Mouse (Mus musculus): ENCODE data around the gene Smox.

Smox gene

DNA sequence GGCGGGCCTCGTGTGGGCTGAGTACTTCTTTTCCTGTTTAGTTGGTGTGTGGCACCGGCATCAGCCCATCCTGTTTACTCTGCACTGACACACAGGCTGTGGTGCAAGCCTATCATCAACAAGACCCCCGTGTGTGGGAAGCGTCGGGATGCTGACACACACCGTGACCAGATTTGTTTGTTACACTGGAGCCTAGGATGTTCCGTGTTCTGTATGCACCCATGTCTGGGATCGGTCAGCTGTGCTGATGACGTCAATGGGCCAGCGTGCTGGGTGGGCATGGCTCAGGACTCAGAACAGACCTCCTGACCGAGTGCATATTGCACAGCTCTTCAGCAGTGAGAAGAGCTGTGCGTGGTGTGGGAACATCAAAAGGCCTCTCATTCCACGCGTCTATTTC is 6.2 kb upstream of the Smox start:
- DNase-seq: no peak

DNA sequence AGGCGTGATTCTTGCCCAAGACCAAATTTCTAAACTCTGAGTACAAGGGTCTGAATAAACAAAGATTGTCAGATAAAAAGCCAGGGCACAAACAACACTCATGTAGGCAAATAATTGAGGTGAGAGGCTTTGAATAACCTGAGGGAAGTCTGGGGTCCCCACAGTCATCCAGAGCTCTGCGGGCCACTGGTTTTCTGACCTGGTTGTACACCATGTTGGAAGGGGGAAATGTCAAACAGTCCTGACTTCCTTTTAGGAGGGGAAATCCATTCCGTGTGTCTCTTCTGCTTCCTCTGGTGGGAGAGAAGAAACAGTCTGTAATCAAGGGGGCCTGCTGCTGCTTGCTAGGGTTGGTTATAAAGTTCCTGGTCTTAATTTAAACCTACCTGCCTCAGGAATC is 5.2 kb upstream of the Smox start:
- DNase-seq: no peak

DNA sequence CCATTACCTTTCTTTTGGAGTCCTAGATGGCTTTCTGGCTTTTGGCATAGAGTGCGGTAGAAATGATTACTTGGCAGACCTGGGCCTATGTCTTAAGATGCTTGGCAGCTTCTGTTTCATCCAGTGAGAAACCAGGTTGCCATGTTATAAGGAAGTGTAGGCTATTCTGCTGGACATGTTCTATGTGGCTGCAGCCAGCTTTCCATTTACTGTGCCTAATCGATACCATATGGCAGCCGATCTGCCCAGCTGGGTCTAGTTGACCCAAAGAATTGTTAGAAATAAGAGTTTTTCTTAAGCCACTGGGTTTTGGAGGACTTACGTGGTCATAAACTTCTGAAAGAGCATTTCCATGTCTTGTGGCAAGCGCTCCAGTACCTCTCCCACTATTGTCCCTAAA is 4.0 kb upstream of the Smox start:
- no peak for DNase-seq

DNA sequence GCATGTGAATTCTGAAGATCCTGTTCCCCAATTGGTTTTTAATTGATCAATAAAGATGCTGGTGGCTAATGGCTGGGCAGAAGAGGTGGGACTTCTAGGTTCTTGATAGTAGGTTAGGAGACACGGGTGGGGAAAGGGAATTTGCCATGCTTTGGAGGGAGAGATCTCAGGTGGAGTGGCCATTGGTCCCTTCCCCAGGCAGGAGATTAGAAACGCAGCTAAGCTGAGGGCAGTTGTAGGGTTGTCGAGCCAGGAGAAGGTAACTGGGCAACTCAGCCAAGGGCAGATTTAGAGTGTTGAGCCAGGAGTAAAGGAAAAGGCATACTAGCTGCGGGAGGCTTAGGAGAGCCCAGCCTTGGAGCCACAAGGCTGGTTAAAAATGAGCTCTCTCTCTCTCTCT is 3.0 kb upstream of the Smox start:
- no peak for DNase-seq

DNA sequence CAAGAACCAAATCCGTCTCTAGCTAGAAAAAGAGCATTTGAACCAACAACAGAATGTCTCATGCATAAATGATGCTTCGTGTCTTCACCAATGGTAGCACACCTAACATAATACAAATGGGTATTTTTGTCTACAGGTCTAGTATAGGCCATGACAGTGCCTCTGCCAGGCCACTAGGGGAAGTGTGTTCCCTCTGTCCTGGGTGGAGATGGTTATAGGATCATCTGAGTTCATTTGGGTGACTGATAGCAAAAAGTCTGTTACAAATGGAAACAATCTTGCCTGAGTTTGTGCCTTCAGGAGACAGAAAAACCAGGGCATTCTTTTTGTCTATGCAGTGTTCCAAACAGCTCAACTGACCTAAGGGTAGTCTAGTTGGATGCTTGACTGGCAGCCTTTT is 2.4 kb upstream of the Smox start:
- no peak for DNase-seq

DNA sequence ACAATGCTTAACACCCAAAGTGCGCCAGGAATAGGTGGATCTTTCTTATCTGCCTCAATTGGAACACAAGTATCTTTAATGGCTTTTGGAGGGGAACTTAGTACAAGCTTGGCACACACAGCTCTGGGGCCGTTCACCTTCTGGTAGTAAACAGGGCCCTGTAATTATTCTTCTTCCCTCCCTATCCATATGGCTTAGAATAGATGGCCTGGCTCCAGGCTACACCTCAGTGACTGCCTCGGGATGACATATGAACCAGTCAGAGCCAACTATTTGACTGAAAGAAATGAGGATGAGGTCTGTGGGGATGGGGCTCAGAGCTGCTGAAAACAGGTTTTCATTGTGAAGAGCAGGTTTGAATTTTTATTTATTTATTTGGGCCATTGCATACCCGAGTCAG is 1.7 kb upstream of the Smox start:
- no peak for DNase-seq

DNA sequence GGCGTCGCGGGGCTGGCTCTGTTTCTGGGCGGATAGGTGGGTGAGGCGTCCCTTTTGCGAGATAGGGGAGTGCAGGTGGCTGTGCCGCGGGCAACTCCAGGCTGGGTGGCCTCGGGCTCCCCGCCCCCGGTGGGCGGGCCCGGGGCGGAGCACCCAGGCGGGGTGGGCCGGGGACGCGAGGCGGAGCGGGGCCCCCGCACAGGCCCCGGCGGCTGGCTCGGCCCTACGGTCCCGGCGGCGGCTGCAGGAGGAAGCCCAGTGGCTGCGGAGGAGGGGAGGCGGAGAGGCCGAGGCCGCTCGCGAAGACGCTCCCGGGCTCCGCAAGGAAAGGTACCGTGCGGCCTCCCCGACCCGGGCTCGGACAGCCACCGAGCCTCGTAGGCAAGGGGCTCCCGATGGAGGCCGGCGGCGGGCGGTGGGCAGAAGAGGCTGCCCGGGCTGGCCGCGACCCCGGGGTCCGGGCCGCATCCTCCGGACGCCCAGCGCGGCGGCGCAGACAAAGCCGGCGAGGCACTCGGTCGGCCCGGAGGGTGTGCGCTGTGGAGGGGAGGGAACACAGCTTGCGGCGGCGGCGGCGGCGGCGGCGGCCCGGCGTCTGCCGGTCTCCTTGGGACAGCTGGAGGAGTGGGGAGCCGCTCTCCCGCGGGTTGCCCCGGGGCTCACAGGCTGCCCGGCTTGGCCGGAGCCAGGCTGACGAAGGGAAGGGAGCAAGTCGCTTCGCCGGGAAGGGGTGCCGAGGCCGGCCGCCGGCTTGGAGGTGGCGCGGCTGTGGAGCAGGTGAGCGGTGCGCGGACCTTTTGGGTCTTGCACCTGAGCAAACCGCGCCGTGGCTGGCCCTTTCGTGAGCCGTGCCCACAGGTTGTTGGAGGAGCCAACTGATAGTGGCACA is 655 bp downstream of the Smox start:
- DNase-seq: peak; percentile 75 to 91

DNA sequence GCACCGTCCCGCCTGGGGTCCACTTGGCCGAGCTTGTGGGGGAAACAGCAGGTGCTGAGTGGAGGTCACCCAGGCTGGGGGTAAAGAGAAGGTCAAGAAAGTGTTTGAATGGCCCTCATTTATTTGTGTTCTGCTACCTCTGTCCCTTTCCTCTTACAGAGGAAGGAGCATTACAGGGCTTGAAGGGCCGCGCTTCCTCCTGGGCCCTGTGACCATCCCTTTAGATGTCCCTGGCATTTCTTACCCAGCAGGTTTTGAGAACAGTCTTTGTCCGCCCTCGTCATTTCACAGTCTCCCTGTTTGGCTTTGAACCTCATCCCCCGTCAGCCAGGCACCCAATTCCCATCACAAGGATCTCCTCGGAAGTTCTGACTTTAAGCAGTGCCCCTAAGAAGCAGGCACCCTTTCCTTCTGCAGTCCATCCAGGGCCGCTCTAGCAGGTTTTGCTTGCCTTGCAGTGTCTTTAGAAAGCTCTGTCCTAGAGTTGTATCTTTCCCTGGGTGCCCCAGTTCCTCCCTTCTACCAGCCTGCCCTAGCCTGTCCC is 1.4 kb downstream of the Smox start:
- no peak for DNase-seq

DNA sequence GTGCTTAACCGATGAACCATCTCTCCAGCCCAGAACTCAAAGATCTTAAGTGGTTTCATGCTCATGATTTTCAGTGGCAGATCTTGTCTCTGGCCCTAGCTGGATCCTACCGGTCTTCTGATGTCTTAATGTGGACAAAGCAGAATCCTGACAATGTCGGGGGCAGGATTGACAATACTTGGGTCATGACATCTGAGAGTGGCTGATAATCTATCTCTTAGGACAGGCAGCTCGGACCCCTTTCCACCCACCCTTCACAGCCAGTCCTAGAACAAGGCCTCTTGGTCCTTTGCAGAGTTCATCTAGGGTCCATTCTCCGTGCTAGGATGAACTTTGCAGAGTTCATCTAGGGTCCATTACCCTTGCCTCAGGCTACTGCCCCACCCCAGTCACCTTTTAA is 2.1 kb downstream of the Smox start:
- no peak for DNase-seq

DNA sequence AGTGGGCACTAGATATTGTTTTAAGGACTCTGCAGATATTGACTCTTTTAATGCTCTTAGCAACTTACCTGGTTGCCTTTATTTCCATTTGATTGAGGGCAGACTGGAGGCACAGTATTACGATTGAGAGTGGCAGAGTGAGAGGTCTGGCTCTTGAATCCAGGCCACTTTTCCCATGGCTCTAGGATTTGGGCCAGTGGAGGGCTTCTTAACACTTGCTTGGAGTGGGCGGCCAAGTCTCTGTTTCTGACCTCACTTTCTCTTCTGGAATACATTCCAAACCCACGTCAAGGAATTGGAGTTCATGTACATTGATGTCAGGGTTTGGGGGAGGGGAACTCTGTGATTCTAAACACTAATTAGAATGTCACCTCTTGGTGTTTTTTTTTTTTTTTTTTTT is 4.0 kb downstream of the Smox start:
- DNase-seq: no peak

DNA sequence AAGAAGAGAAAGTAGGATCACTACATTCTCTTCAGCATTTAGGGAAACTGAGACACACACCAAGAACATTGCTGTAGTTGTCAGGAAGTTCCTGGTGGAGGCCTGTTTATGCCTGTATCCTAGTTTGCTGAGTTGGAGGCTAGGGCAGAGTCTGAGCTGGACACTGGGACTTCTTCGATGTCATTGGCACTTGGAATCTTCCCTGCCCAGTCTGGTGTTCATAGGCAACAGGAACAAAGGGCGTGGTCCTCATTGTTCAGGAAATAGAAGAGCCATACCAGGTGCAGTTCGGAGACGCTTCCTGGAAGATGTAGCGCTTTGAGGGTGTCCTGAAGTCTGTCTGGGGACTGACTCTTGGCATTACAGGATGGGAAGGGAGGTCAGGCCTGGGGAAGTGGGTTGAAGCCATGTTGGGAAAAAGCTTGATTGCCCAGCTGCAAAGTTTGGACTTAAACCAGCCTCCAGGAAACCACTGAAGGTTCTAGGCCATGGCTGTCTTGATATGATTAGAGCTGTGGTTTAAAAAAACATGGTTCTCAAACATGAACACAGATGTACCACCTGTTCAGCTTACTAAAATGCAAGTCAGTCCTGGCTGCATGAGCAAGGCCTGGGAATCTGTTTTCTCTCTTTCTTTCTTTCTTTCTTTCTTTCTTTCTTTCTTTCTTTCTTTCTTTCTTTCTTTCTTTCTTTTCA is 5.0 kb downstream of the Smox start:
- DNase-seq: no peak

DNA sequence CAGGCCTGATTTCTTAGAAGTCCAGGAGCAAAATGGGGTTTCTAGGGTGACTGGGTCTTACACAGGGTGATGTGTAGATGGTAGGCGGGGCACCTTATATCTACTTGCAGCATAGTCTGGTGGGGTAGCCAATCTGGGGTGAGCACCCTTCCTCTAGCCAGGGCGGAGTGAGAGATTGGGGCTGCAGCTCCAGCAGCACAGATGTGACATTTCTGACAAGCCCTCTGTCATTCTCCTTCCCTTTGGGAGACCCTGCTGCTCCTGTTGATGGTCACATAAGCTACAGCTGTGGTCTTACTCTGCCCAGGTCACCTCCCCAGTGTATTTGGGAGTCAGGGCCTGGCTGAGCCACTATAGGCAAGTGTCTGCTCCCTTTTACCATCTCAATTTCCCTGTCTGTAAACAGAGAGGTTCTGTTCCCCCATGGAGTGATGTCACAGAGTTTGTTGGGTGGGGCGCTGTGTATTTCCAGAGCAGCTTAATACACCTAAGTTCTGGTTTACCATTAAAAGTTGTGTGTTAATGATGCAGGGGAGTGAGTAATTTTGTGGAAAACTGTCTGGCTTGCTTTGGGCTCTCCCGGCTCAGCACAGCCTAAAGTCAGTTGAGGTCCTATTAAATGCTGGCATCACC is 6.0 kb downstream of the Smox start:
- DNase-seq: no peak

DNA sequence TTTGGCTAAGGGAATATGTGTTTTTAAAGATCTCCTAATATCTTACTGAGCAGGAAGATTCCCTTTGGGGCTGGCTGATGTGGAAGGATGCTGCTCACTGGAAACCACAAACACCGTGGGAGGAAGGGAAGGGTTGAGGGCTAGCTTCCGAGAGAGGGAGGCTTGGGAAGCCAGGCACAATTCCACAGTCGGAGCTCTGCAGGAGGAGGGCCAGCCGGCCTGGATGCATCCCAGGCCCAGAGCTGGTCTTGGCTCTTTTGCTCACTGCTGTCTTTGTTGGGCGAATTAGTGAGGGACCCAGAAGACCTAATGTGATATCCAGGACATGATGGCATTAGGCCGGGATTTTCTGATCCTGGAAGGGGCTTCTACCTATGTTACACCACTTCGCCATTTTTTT is 6.9 kb downstream of the Smox start:
- DNase-seq: no peak

DNA sequence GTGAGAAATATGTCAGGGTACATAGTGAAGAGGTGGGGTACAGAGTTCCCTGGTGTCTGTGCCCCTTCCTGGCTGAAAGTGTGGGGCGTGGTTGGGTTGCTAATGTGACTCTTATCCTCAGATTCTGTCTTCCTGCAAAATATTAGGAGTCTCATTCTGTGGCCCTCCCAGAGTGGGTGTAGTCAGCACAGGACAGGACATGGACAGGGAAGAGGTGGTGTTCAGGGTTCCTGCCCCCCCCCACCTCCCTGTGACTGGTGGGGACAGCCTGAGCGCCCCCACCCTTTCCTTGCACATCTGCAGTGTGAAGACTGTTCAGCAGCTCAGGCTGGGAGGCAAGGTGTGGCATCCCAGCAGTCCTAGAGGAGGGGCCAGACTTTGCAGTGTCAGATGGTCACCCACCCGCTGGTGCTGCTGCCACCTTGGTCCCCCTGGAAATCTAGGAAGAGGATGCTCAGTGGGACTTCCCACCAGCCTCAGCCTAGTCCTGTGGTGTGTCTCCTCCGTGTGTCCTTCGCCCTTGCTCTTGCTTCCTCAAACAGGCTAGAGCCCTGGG is 8.1 kb downstream of the Smox start:
- DNase-seq: peak in 1 of 2 experiments; percentile 58

DNA sequence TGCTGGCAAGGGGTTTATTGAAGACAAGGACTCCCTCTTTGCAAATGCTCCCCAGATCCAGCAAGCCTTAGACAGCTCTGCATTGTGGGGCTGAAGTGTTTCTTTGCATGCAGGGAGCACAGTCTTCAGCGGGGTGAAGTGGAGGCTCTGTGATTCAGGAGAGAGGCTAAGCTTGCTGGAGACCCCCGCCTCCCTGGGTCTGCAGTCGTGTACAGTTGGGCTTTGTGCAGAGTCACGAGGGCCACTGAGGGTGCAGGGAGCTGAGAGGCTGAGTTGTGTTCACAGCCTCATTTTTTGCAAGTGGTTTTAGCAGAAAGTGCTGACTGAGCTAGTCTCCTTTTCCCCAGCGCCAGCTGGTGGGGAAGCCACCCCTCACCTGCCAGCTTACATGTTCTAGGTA is 10.6 kb downstream of the Smox start:
- no peak for DNase-seq

DNA sequence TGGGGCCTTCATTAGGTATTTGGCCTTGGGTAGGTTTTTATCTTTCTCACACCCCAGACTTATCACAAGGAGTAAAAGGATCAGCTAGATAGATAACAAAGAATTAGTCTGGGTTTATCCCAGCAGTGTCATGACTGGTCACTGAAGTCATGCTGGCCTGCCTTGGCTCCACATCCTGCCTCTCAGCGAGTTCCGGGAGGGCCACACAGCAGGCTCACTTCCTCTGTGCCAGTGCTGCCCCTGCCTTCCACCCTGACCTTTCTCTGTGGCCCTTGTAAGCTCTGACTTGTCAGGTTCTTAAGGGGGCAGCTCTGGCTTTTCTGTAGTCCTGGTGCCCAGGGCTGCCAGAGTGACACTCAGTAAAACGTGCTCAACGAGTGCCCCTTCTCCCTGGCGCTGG is 11.3 kb downstream of the Smox start:
- no peak for DNase-seq

DNA sequence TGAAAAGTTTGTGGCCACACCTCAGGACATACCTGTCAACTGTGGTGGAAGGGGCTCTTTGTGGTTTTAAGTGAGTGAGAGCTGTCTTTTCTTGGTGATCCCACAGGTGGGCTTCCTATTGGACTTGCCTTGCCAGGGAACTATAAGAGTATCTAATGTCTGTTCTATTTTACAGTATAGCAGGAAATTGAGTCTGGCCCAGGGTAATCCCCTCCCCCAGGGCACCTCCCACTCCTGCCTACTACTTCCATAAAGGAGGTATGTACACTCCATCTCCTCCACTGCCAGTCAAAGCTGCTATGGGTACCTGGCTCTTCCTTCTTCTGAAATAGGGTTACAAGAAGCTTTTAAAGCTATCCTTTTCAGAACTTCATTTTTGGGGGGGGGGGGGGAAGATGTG is 14.1 kb downstream of the Smox start:
- DNase-seq: no peak

DNA sequence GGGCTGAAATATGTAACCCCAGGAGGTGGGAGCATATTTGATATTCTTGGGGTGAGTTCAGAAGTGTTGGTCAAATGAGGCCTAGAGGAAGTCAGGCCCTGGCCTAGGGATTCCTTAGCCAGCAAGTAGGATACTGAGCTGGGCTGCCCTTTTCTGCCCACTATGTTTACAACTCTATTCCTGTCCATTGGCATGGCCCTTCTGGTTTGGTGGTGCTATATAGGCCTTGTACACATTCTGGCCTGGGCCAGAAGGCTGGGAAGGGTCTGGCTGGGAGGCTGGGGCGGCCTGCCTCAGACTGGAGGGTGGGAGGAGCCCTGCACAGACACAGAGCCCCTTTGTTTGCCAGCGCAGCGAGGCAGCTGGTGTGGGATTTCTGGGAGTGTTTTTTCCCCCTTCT is 15.1 kb downstream of the Smox start:
- no peak for DNase-seq

DNA sequence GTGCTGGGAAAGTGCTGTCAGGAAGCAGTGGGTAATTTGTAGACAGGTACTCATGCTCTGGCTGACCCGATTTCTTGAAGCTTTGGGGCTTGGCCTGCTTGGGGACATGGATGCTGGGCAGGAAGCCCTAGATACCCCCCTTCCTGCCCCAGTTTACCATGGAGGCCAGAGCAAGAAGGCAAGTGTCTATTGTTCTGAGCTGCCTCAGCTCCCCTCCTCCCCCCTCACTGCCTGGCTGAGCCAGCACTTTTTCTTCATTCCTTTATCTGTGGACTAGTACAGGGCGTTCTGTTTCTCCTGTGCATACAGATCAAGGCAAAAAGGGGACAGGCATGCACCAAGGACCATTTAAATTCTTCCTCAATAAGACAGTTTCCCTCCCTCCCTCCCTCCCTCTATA is 17.2 kb downstream of the Smox start:
- no peak for DNase-seq

DNA sequence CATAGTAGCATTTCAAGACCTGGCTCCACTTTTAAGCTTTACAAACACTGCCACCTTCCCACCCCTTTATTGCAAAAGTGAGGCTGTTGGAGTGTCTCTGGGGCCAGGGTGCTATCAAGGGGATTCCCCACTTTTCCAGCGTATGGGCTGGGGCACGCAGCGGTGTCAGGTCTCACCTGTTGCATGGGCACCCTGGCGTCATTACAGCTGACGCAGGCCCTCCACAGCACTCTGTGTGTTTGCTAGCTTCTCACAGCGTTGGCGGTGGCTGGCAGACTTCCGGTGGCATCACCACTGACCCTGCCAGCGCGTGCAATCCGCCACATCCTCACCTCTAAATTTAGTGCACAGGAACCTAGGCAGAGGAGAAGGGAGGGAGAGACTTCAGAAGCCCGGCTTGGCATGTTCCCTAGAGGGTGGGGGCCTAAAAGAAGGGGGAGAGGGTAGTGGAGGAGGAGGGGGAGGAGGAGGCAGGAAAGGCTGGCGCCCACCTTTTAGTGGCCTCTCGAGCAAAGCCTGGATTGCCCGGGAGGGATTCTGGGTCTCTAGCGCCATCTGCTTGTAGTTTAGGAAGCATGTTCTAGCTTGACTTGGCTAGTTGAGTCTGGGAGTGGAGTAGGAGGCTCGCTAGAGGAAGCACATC is 18.5 kb downstream of the Smox start:
- peak; percentile 57 to 66 for DNase-seq

DNA sequence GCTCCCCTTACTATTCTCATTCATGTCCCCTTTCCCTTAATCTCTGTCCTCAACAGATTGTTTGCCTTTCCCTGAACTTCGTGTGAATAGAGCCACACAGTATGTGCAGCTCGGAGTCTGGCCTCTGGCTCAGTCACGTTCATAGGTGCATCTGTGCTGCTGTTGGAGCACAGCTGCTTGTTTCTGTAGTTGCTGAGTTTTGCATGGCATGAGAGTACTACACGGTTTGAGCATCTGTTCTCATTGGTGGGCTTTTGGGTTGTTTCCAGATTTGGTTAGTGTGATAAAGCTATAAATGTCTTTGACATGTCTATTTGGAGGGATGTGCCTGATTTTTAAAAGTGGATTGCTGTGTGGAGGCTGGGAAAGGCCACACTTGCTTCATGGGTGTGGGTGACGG is 19.2 kb downstream of the Smox start:
- no peak for DNase-seq

DNA sequence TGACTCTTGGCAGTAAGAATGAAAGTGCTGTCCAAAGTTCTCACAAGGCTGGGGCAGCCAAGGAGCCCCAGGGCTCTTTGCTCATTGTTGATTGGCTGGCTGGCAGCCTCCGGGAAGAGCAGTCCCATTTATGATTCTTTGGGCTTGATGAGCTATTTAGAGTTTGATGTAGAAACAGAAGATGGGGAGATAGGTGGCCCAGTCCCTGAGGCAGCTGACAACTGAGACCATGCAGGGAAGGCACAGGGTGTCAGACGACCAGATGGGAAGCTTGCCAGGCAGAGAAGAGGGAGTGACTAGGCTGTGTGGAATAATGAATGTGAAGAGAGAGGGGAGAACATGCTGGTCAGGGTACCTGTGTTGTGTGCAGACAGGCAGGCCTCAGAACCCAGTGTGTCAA is 22.2 kb downstream of the Smox start:
- no peak for DNase-seq

DNA sequence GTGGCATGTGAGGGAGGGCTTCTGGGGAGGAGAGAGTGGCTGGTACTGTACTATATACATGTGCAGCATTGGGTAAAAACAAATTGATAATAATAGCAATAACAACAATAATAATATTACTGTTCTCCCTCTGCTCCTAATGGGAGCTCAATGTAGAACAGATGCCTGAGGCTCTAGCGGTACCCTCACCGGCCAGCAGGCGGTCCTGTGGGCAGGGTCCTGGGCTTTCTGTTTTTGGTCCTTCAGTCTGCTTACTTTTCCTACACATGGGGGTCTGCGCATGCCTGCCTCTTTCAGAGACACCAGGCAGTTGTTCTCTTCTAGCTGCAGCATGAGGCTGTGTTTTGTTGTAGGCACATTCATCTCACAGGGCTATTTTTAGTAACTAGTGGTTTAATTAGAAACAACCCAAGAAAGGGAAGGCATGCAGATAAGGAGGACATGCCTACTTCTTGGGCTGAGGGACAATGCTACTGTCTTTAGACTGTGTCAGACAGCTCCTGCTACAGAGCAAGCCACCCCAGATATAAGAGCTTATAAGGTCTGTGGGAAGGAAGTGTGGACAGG is 22.8 kb downstream of the Smox start:
- no peak for DNase-seq
